Mouse (Mus musculus): ENCODE results near the gene Pou5f2. TPM values are rescaled to one million over a fixed set of nuclear protein-coding genes. Genes with fewer than 3 reads are reported as not detected.

The Pou5f2 gene
- 1 to 10 TPM; 1.2 to 2.2 TPM for total RNA-seq (2021)

DNA sequence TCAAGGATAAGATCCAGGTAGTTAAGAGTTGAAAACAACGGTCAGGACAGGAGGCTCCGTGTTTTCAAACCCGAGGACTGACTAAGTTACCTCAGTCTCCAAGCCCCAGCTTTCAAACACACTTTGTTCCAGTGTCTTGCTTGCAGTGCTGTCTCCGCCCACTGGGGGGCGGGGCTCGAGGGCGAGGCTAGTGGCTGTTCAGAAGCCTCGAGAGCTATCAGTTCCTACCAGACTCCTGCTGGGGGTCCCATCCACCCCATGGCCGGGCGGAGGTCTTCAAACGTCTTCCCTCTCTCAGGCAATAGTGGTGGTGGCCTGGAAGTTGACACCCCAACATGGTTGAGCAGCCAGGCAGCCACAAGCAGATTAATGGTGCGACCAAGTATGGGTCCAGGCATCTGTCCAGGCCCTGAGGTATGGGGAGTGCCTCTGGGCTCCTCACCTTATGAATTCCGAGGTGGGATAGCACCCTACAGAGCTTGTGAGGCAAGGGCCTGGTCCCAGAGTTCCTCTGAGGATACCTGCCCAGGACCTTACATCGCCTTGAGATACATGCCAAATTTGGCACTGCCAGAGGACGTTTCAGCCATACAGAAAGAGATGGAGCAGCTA, at the start of gene Pou5f2:
Pou5f2 (plus strand) TSS at position 220 of the 612 bp plus-strand sequence.
- peak; percentile 9 for DNase-seq

DNA sequence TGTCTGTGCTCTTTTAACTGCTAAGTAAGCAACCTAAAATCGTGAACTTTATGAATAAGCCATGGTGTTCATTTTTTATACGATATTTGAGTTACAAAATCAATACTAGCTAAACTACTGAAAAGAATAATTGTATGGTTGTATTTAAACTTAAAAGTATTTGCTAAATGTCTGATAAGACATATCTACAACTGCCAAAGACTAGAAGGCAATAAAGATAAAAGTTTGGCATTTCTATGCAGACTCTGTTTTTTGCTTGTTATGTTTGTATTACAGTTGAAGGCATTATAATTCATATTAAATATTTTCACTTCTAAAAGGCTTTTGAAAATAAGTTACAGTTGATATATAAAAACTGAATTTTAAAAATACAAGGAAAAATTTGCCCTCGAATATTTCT, 48.5 kb upstream of the Pou5f2 start:
- no peak for DNase-seq

DNA sequence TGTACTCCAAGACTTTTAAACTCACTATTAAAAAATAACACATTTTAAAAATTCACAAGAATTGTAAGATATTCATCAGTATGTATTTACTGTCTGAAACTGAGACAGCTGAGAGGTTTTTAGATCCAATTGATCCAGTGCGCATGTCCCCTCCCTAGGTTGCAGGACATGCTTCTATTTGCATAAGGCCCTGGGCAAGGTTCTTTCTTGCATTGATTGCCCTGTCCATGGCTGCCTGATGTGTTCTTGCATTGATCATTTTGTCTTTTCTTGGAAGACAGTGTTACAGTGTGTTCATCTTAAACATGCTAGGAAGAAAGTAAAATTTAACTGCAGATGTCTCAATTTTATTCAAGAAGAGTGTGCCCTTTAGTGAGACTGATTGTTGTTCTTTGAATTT, 47.6 kb upstream of the Pou5f2 start:
- no peak for DNase-seq

DNA sequence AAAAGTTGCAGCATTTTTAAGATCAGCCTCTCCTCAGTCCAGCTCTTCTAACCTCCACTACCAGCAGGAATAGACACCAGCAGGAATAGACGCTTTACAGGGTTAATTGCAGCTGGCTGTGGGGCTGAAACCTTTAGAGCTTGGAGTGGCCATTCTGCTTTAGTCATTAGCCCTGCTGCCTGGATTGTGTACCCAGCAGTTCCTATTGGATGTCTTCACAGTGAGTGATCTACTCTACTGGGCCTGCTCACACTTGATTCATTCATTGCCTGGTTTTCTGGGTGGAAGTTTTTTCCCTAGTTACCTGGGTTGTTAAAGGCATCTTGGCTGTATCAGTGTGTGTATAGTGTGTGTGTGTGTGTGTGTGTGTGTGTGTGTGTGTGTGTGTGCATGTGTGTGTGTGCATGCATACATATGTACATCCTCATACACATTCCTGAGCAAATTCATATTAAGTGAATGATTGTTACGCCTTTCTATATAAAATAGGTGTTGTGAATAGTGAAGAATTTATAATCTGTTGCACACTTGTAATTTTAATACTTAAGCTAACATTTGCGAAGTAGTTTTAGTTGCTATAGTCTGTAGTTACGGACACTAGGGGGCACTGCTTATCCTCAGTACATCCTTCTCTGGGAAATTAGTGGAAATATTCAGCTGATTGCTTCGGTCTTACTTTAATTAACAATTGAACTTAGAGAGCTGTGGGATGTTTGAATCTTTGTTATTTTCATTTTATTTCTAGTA, 42.4 kb upstream of the Pou5f2 start:
- peak; percentile 31 for DNase-seq

DNA sequence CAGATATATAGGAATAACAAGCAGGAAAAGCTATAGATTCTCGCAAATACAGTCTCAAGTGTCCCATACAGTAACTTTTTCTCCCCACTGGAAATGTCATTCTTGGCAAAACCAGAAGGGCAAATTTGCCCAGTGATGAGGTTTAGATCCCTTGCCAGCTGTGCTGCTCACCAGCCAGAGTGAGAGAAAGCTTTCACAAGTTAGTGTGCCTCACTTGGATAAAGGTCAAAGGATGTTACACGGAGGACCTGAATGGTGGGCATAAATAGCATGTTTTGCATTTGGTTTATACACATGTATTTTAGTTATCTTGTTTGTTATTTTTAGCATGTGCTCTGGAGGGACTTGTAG, 41.9 kb upstream of the Pou5f2 start:
- no peak for DNase-seq

DNA sequence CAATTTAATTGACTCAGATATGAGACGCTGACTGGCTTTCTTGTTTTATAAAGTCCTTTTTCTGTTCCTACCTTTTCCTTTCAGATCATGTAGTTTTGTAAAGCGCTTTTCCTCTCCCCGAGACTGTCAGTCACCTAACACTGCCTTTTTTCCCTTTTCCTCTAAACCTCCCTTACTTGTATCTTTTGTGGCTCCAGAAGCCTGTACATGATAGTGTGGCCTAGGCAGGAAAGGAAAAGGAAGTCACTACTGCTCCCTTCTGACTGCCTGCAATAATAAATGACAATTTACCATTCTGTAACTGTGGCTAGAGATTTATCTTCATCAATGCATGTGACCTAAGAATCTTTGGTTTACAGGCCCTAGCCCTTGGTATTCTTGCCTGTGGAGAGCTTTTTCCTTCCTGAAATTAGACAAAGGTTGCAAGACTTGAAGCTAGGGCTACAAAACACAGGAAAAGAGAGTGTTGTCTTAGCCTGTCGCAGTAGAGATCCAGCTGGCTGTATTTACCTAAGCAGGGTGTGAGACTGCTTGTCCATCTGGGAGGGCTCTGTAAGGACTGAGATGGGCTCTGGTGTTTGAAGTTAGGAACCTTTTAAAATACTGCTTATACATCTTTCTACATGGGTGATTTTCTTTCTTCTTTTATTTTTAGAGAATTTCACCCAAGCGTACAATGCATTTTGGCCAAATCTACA, 33.4 kb upstream of the Pou5f2 start:
- DNase-seq: no peak

DNA sequence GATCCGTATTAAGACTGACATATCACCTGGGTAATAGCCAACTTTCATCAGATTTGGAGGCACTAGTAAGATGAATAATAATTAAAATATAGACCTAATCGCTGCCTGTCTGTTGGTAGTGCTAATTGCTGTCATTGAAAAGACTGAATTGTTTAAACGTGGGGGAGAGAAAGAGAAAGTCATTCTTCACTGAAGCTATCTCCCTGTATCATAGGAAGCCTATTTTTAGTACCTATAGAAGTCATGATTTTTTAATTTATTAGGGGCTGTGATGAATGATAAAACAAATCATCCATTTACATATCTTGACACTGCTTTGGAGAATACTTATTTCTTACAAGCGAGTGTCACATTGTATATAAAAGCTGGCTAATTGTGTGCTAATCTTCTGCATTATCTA, 20.1 kb upstream of the Pou5f2 start:
- DNase-seq: no peak

DNA sequence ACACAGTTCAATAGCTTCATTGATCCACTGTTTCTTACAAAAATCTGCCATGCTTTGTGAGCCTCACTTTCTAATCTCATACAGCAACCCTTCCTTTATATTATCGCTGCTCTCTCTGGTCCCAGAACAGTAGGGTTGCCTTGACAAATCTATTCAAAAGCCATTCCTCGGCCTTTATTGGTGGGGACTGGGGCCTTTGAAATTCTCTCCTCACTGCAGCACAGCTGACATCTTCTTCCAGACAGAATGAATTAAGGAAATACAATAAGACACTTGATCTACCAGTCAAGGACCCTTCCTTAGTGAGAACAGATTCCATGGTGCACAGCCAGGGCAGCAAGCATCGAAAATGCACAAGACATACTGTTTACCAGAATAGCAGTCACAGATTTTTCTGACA, 19.4 kb upstream of the Pou5f2 start:
- DNase-seq: no peak

DNA sequence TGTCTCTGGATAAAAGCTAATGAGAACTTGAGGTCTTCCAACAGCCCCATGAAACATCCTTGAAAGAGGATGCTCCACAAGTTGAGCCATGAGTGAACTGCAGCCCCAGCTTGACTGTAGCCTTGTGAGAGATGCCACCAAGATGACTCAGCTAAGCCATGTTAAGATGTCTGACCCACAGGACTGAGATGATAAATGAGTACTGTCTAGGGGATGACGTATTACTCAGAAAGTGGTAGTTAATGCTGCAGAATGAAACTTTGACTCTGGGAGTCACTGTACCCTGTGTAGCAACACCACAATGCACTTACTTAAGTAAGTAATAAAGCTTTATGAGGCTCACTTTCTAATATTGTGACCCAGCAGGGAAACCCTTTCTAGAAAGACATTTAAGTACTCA, 14.5 kb upstream of the Pou5f2 start:
- no peak for DNase-seq

DNA sequence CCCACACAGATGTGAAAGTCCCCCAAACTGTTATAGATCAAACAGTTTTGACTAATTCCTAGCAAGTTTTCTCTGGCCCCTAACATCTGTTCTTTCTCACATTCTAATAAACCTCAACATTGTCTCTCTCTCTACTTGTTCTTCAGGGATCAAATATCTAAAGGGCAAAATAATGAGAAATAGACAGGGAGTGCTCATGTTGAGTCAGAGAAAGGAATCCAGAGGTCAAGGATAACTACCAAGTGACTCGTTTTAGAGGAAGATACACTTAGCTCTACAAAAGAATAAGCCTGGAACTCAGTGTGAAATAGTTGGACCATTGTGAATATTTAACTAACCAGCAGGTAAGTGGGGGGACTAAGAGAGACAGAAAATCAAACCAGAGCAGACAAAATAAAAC, 8.1 kb downstream of the Pou5f2 start:
- DNase-seq: no peak

DNA sequence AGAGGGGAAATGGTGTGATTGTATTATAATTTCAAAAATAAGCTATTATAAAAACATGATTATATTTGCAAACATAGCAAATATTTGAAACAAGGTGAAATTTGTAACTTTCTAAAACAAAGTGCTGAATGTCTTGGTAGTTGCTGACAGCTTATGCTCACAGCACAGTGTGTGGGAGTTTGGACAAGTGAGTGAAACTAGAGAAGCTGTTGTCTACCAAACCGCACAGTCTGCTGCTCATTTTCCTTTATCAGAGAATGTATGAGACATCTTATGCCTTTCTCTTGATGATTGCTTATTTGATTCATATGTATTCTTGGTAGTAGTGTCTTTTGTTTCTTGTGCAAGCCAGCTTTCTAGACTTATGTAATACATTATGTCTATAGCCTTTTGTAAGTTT, 12.5 kb downstream of the Pou5f2 start:
- no peak for DNase-seq

DNA sequence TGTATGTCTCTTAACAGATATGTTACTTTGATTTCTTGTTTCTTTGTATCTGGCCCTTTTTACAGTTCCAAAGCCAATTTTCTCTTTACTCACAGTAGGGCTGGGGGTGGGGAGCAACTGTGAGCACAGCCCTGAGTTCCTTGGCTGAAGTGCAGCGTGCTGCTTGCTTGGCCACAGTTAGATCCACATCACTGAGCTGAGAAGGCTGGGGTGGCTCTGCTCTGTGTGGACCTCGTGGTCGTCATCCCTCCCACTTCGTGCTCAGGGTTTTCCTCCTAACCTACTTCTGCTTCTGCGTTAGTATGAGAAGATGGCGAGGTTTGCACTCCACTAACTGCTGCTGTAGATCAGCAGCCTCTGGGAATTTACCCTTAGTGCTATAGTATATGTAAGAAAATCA, 18.5 kb downstream of the Pou5f2 start:
- no peak for DNase-seq

DNA sequence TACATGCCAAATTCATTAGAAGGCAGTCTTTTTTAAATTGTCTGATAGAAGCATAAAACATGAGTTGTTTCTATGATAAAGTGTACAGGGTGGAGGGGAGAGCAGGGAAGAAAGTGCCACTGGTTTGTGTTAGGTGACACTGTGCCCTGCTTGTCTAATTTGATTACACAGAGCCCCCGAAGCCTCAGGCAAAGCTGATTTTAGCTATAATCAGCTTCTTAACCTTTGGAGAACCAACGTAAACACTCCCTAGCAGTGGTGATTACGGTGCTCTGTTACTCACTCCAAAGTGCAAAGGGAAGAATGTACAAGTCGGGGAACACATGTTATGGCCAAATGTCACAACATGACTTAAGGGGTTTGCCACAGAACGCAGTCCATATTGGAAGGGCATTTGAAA, 20.4 kb downstream of the Pou5f2 start:
- DNase-seq: no peak

Other genes with a start within 250 kb of the Pou5f2 start
- 1 to 10 TPM; 4.6 to 4.8 TPM for gene Nr2f1, start 174.9 kb downstream of the Pou5f2 start, total RNA-seq (2021)

Data from heart, postnatal 4 days (tissue).